Mouse (Mus musculus): ENCODE measurements at regions not wholly inside any gene's neighbourhood (a gene's known extent, or its start where the extent isn't known, plus 50 kb on each side); places are given as distances from the start of the nearest gene placed in this dataset.

GRCm38 (mm10) chr5:91721231-91722096 lies 204.0 kb downstream of the Parm1 start:
- ATAC-seq (ENCODE audit: insufficient read depth, low FRiP score, low TSS enrichment) = no peak
- peaks cover 2% of the 10 kb centered on the region; the same call in 1 of the 2 replicates for H3K4me1 ChIP-seq (ENCODE audit: control insufficient read depth, insufficient read depth, low read length)
- no peaks in the 10 kb centered on the region for H3K9me3 ChIP-seq (ENCODE audit: control insufficient read depth, low read length)
- no peaks in the 10 kb centered on the region for H3K36me3 ChIP-seq (ENCODE audit: control insufficient read depth, insufficient read depth, low read length)
- no peak overlapping the region for H3K27ac ChIP-seq (ENCODE audit: low read depth, low read length)
- no peak overlapping the region for H3K4me2 ChIP-seq (ENCODE audit: low read depth)
- no peak for DNase-seq (ENCODE audit: low spot score)
- H3K4me3 ChIP-seq (ENCODE audit: low read depth, low read length) = no peak overlapping the region
- 92% methylated on average over 9 of the region's 9 CpGs for WGBS
- no peak overlapping the region for H3K9ac ChIP-seq (ENCODE audit: low read length)
- H3K27me3 ChIP-seq (ENCODE audit: control insufficient read depth, insufficient read depth, low read length) = no peaks in the 10 kb centered on the region

- Histone ChIP-seq H3K4me3 (ENCODE audit: low read depth, low read length) (no peak overlapping the region), H3K4me2 (ENCODE audit: low read depth) (no peak overlapping the region), H3K9me3 (ENCODE audit: control insufficient read depth, low read length) (no peaks in the 10 kb centered on the region), H3K27me3 (ENCODE audit: control insufficient read depth, insufficient read depth, low read length) (no peaks in the 10 kb centered on the region), H3K9ac (ENCODE audit: low read length) (no peak overlapping the region), H3K36me3 (ENCODE audit: control insufficient read depth, insufficient read depth, low read length) (no peaks in the 10 kb centered on the region), H3K4me1 (ENCODE audit: control insufficient read depth, insufficient read depth, low read length) (no peaks in the 10 kb centered on the region), H3K27ac (ENCODE audit: low read depth, low read length) (no peak overlapping the region)
- DNase-seq (ENCODE audit: low spot score) = no peak
- WGBS = 52% methylated on average over 8 of the region's 8 CpGs
- no peak for ATAC-seq (ENCODE audit: insufficient read depth, low FRiP score, low TSS enrichment)
These were observed 195.6 kb downstream of the Parm1 start for GRCm38 (mm10) chr5:91713020-91713419.

- H3K4me3 ChIP-seq (ENCODE audit: low read depth, low read length) = no peak overlapping the region
- no peak overlapping the region for H3K4me2 ChIP-seq (ENCODE audit: low read depth)
- H3K36me3 ChIP-seq (ENCODE audit: control insufficient read depth, insufficient read depth, low read length) = no peaks in the 10 kb centered on the region
- no peak for ATAC-seq (ENCODE audit: insufficient read depth, low FRiP score, low TSS enrichment)
- H3K4me1 ChIP-seq (ENCODE audit: control insufficient read depth, insufficient read depth, low read length) = no peaks in the 10 kb centered on the region
- H3K9ac ChIP-seq (ENCODE audit: low read length) = no peak overlapping the region
- H3K27me3 ChIP-seq (ENCODE audit: control insufficient read depth, insufficient read depth, low read length) = no peaks in the 10 kb centered on the region
- DNase-seq (ENCODE audit: low spot score) = no peak
- H3K9me3 ChIP-seq (ENCODE audit: control insufficient read depth, low read length) = no peaks in the 10 kb centered on the region
- H3K27ac ChIP-seq (ENCODE audit: low read depth, low read length) = no peak overlapping the region
- 94% methylated on average over 1 of the region's 1 CpGs for WGBS
These were observed 192.3 kb downstream of the Parm1 start for GRCm38 (mm10) chr5:91709494-91710286.

GRCm38 (mm10) chr5:91708149-91708548 lies 190.7 kb downstream of the Parm1 start:
- no peaks in the 10 kb centered on the region for H3K9me3 ChIP-seq (ENCODE audit: control insufficient read depth, low read length)

GRCm38 (mm10) chr5:91697075-91697474 lies 179.7 kb downstream of the Parm1 start:
- WGBS = 81% methylated on average over 6 of the region's 6 CpGs
- Histone ChIP-seq H3K9me3 (ENCODE audit: control insufficient read depth, low read length) (no peaks in the 10 kb centered on the region), H3K36me3 (ENCODE audit: control insufficient read depth, insufficient read depth, low read length) (no peaks in the 10 kb centered on the region), H3K4me2 (ENCODE audit: low read depth) (no peak overlapping the region), H3K4me1 (ENCODE audit: control insufficient read depth, insufficient read depth, low read length) (peaks cover 5% of the 10 kb centered on the region; the same call in 1 of the 2 replicates), H3K27ac (ENCODE audit: low read depth, low read length) (no peak overlapping the region), H3K4me3 (ENCODE audit: low read depth, low read length) (no peak overlapping the region), H3K27me3 (ENCODE audit: control insufficient read depth, insufficient read depth, low read length) (no peaks in the 10 kb centered on the region), H3K9ac (ENCODE audit: low read length) (no peak overlapping the region)
- DNase-seq (ENCODE audit: low spot score) = no peak
- ATAC-seq (ENCODE audit: insufficient read depth, low FRiP score, low TSS enrichment) = no peak

More at GRCm38 (mm10) chr5:91708149-91708548, 190.7 kb downstream of the Parm1 start:
- H3K36me3 ChIP-seq (ENCODE audit: control insufficient read depth, insufficient read depth, low read length) = no peaks in the 10 kb centered on the region
- no peak overlapping the region for H3K27ac ChIP-seq (ENCODE audit: low read depth, low read length)
- DNase-seq (ENCODE audit: low spot score) = no peak
- no peak overlapping the region for H3K4me3 ChIP-seq (ENCODE audit: low read depth, low read length)
- WGBS = 92% methylated on average over 6 of the region's 6 CpGs
- no peak overlapping the region for H3K9ac ChIP-seq (ENCODE audit: low read length)
- H3K4me1 ChIP-seq (ENCODE audit: control insufficient read depth, insufficient read depth, low read length) = no peaks in the 10 kb centered on the region
- H3K4me2 ChIP-seq (ENCODE audit: low read depth) = no peak overlapping the region
- no peaks in the 10 kb centered on the region for H3K27me3 ChIP-seq (ENCODE audit: control insufficient read depth, insufficient read depth, low read length)
- ATAC-seq (ENCODE audit: insufficient read depth, low FRiP score, low TSS enrichment) = no peak

GRCm38 (mm10) chr5:91696532-91696931 lies 179.1 kb downstream of the Parm1 start:
- ATAC-seq (ENCODE audit: insufficient read depth, low FRiP score, low TSS enrichment) (no peak), DNase-seq (ENCODE audit: low spot score) (no peak)
- no peak overlapping the region for H3K9ac ChIP-seq (ENCODE audit: low read length)
- H3K36me3 ChIP-seq (ENCODE audit: control insufficient read depth, insufficient read depth, low read length) = no peaks in the 10 kb centered on the region
- H3K27ac ChIP-seq (ENCODE audit: low read depth, low read length) = no peak overlapping the region
- no peak overlapping the region for H3K4me2 ChIP-seq (ENCODE audit: low read depth)
- peaks cover 9% of the 10 kb centered on the region; the same call in 1 of the 2 replicates for H3K4me1 ChIP-seq (ENCODE audit: control insufficient read depth, insufficient read depth, low read length)
- H3K27me3 ChIP-seq (ENCODE audit: control insufficient read depth, insufficient read depth, low read length) = no peaks in the 10 kb centered on the region
- no peak overlapping the region for H3K4me3 ChIP-seq (ENCODE audit: low read depth, low read length)
- no peaks in the 10 kb centered on the region for H3K9me3 ChIP-seq (ENCODE audit: control insufficient read depth, low read length)
- WGBS = 91% methylated on average over 6 of the region's 6 CpGs

GRCm38 (mm10) chr5:91695632-91696031 lies 178.2 kb downstream of the Parm1 start:
- Histone ChIP-seq H3K27ac (ENCODE audit: low read depth, low read length) (no peak overlapping the region), H3K27me3 (ENCODE audit: control insufficient read depth, insufficient read depth, low read length) (no peaks in the 10 kb centered on the region), H3K4me3 (ENCODE audit: low read depth, low read length) (no peak overlapping the region), H3K4me1 (ENCODE audit: control insufficient read depth, insufficient read depth, low read length) (peaks cover 9% of the 10 kb centered on the region; the same call in 1 of the 2 replicates), H3K36me3 (ENCODE audit: control insufficient read depth, insufficient read depth, low read length) (no peaks in the 10 kb centered on the region), H3K9me3 (ENCODE audit: control insufficient read depth, low read length) (no peaks in the 10 kb centered on the region), H3K9ac (ENCODE audit: low read length) (no peak overlapping the region), H3K4me2 (ENCODE audit: low read depth) (no peak overlapping the region)
- ATAC-seq (ENCODE audit: insufficient read depth, low FRiP score, low TSS enrichment) = no peak
- WGBS = 78% methylated on average over 3 of the region's 3 CpGs
- DNase-seq (ENCODE audit: low spot score) = no peak

- Histone ChIP-seq H3K9me3 (ENCODE audit: control insufficient read depth, low read length) (no peaks in the 10 kb centered on the region), H3K27me3 (ENCODE audit: control insufficient read depth, insufficient read depth, low read length) (no peaks in the 10 kb centered on the region), H3K9ac (ENCODE audit: low read length) (no peak overlapping the region), H3K4me3 (ENCODE audit: low read depth, low read length) (no peak overlapping the region), H3K4me2 (ENCODE audit: low read depth) (no peak overlapping the region), H3K4me1 (ENCODE audit: control insufficient read depth, insufficient read depth, low read length) (peaks cover 9% of the 10 kb centered on the region; the same call in 1 of the 2 replicates), H3K36me3 (ENCODE audit: control insufficient read depth, insufficient read depth, low read length) (no peaks in the 10 kb centered on the region), H3K27ac (ENCODE audit: low read depth, low read length) (no peak overlapping the region)
- DNase-seq (ENCODE audit: low spot score) (no peak), ATAC-seq (ENCODE audit: insufficient read depth, low FRiP score, low TSS enrichment) (no peak)
- WGBS = 76% methylated on average over 11 of the region's 11 CpGs
These were observed 175.9 kb downstream of the Parm1 start for GRCm38 (mm10) chr5:91693277-91693676.

Data from neural tube, embryonic 11.5 days (tissue).